Comparison of ENCODE assay signal across 8 mouse cellular contexts in genomic region chr5:135395826-135396225, GRCm38 (mm10). TPM values are rescaled to one million over a fixed set of nuclear protein-coding genes. Genes with fewer than 3 reads are reported as not detected.
DNase-seq lines count a peak whose midpoint lies in the region; ATAC-seq and TF ChIP-seq lines count a peak whose summit lies in the region.

No protein-coding gene starts in this region.

- H3K4me3 ChIP-seq in forebrain, embryonic 10.5 days, result no peak overlapping the region
- no peak overlapping the region for H3K4me3 ChIP-seq in forebrain, embryonic 11.5 days (ENCODE audit: low read depth, low read length)
- no peak overlapping the region for H3K4me3 ChIP-seq in neural tube, embryonic 11.5 days (ENCODE audit: low read depth, low read length)
- no peak overlapping the region for H3K4me3 ChIP-seq in limb, embryonic 14.5 days (replicated peaks; ENCODE audit: low read length)
- no peak overlapping the region for H3K4me3 ChIP-seq in forebrain, embryonic 16.5 days (replicated peaks; ENCODE audit: low read length)

- no peak for ATAC-seq in forebrain, embryonic 11.5 days (replicated peaks; ENCODE audit: low FRiP score)
- ATAC-seq in neural tube, embryonic 11.5 days (ENCODE audit: insufficient read depth, low FRiP score, low TSS enrichment), result no peak
- ATAC-seq in limb, embryonic 14.5 days (ENCODE audit: low FRiP score, low read depth), result no peak
- ATAC-seq in forebrain, embryonic 16.5 days, result no peak

- H3K27me3 ChIP-seq in forebrain, embryonic 10.5 days (ENCODE audit: poor library complexity, severe bottlenecking), result 0 out of 2 replicates have a peak, but pooled peaks cover 3% of the 10 kb centered on the region
- no peaks in the 10 kb centered on the region for H3K27me3 ChIP-seq in forebrain, embryonic 11.5 days (ENCODE audit: control insufficient read depth, insufficient read depth, low read length)
- no peaks in the 10 kb centered on the region for H3K27me3 ChIP-seq in neural tube, embryonic 11.5 days (ENCODE audit: control insufficient read depth, insufficient read depth, low read length)
- H3K27me3 ChIP-seq in limb, embryonic 14.5 days (ENCODE audit: control insufficient read depth, insufficient read depth, low read length), result no peaks in the 10 kb centered on the region
- no peaks in the 10 kb centered on the region; the same call in 1 of the 2 replicates for H3K27me3 ChIP-seq in forebrain, embryonic 16.5 days (replicated peaks; ENCODE audit: control insufficient read depth, insufficient read depth, low read length)

- 53% methylated on average over 5 of the region's 5 CpGs for WGBS in forebrain, embryonic 10.5 days
- WGBS in forebrain, embryonic 11.5 days, result 53% methylated on average over 5 of the region's 5 CpGs
- whole genome bisulfite sequencing in neural tube, embryonic 11.5 days, result 56% methylated on average over 5 of the region's 5 CpGs
- 50% methylated on average over 5 of the region's 5 CpGs for WGBS in limb, embryonic 14.5 days
- 54% methylated on average over 5 of the region's 5 CpGs for WGBS in forebrain, embryonic 16.5 days

- H3K4me2 ChIP-seq in forebrain, embryonic 11.5 days (ENCODE audit: low read depth, low read length, severe bottlenecking), result no peak overlapping the region
- H3K4me2 ChIP-seq in neural tube, embryonic 11.5 days (ENCODE audit: low read depth), result no peak overlapping the region
- H3K4me2 ChIP-seq in limb, embryonic 14.5 days (replicated peaks; ENCODE audit: low read depth, low read length, severe bottlenecking), result no peak overlapping the region
- H3K4me2 ChIP-seq in forebrain, embryonic 16.5 days (ENCODE audit: low read length), result no peak overlapping the region

- H3K36me3 ChIP-seq in forebrain, embryonic 10.5 days (replicated peaks), result peaks cover 20% of the 10 kb centered on the region
- no peaks in the 10 kb centered on the region; the same call in 1 of the 2 replicates for H3K36me3 ChIP-seq in forebrain, embryonic 11.5 days (ENCODE audit: control insufficient read depth, insufficient read depth, low read length)
- H3K36me3 ChIP-seq in neural tube, embryonic 11.5 days (ENCODE audit: control insufficient read depth, insufficient read depth, low read length), result peaks cover 8% of the 10 kb centered on the region
- peaks cover 15% of the 10 kb centered on the region for H3K36me3 ChIP-seq in limb, embryonic 14.5 days (ENCODE audit: control insufficient read depth, insufficient read depth, low read length)
- H3K36me3 ChIP-seq in forebrain, embryonic 16.5 days (ENCODE audit: control insufficient read depth, insufficient read depth), result peaks cover 10% of the 10 kb centered on the region

- H3K9ac ChIP-seq in forebrain, embryonic 11.5 days (ENCODE audit: low read length), result no peak overlapping the region
- no peak overlapping the region for H3K9ac ChIP-seq in neural tube, embryonic 11.5 days (ENCODE audit: low read length)
- H3K9ac ChIP-seq in limb, embryonic 14.5 days (ENCODE audit: low read depth, low read length, severe bottlenecking), result no peak overlapping the region
- no peak overlapping the region for H3K9ac ChIP-seq in forebrain, embryonic 16.5 days (replicated peaks; ENCODE audit: low read depth, low read length)

- H3K27ac ChIP-seq in forebrain, embryonic 10.5 days, result no peak overlapping the region
- no peak overlapping the region for H3K27ac ChIP-seq in forebrain, embryonic 11.5 days (ENCODE audit: low read depth, low read length)
- no peak overlapping the region for H3K27ac ChIP-seq in neural tube, embryonic 11.5 days (ENCODE audit: low read depth, low read length)
- H3K27ac ChIP-seq in limb, embryonic 14.5 days (replicated peaks; ENCODE audit: low read depth, low read length), result no peak overlapping the region
- no peak overlapping the region for H3K27ac ChIP-seq in forebrain, embryonic 16.5 days (ENCODE audit: low read length)

- peak; percentile 34 for DNase-seq in forebrain, embryonic 10.5 days (ENCODE audit: extremely low spot score, low spot score)
- DNase-seq in forebrain, embryonic 11.5 days (ENCODE audit: low spot score), result no peak
- DNase-seq in neural tube, embryonic 11.5 days (ENCODE audit: low spot score), result peak; percentile 51
- DNase-seq in neural tube, embryonic 10.5 days (ENCODE audit: extremely low spot score, low spot score), result no peak
- peak; percentile 64 for DNase-seq in embryo, embryonic 10 days (ENCODE audit: low spot score)
- DNase-seq in limb, embryonic 14.5 days (ENCODE audit: low spot score), result peak; percentile 50
- DNase-seq in spleen, adult 12 weeks (ENCODE audit: low spot score), result peak; percentile 13

- no peak for TF ChIP-seq POLR2A in limb, embryonic 14.5 days (IDR thresholded peaks at IDR 0.05; ENCODE audit: borderline replicate concordance, extremely low read depth, insufficient read depth, insufficient read length)

- H3K4me1 ChIP-seq in forebrain, embryonic 10.5 days, result peaks cover 20% of the 10 kb centered on the region
- H3K4me1 ChIP-seq in forebrain, embryonic 11.5 days (replicated peaks; ENCODE audit: control insufficient read depth, insufficient read depth, low read length), result peaks cover 7% of the 10 kb centered on the region; the same call in 1 of the 2 replicates
- peaks cover 4% of the 10 kb centered on the region; the same call in 1 of the 2 replicates for H3K4me1 ChIP-seq in neural tube, embryonic 11.5 days (ENCODE audit: control insufficient read depth, insufficient read depth, low read length)
- H3K4me1 ChIP-seq in limb, embryonic 14.5 days (ENCODE audit: control insufficient read depth, insufficient read depth, low read length), result peaks cover 12% of the 10 kb centered on the region
- peaks cover 15% of the 10 kb centered on the region for H3K4me1 ChIP-seq in forebrain, embryonic 16.5 days (replicated peaks; ENCODE audit: control insufficient read depth, insufficient read depth, low read length)

- H3K9me3 ChIP-seq in forebrain, embryonic 10.5 days, result no peaks in the 10 kb centered on the region
- H3K9me3 ChIP-seq in forebrain, embryonic 11.5 days (ENCODE audit: control insufficient read depth, low read length), result no peaks in the 10 kb centered on the region
- H3K9me3 ChIP-seq in neural tube, embryonic 11.5 days (ENCODE audit: control insufficient read depth, low read length), result no peaks in the 10 kb centered on the region
- no peaks in the 10 kb centered on the region for H3K9me3 ChIP-seq in limb, embryonic 14.5 days (ENCODE audit: control insufficient read depth, low read length)
- no peaks in the 10 kb centered on the region for H3K9me3 ChIP-seq in forebrain, embryonic 16.5 days (ENCODE audit: control insufficient read depth, low read length)

RNA-seq across cellular contexts. Expression of gene Pom121, which starts 1.5 kb away (rescaled TPM):
- 19.5 and 20.4 TPM in 2 replicates for polyA plus RNA-seq in forebrain, embryonic 10.5 days (2016; fragmentation: Nextera tagmentation; extraction: Ambion mirVana)
- polyA plus RNA-seq in forebrain, embryonic 11.5 days (2014; fragmentation: Nextera tagmentation; extraction: Ambion mirVana), result 27.2 and 30.2 TPM in 2 replicates
- 19.9 and 20.3 TPM in 2 replicates for polyA plus RNA-seq in neural tube, embryonic 11.5 days (2014; fragmentation: Nextera tagmentation; extraction: Ambion mirVana)
- 38.1 and 53.0 TPM in 2 replicates for polyA plus RNA-seq in limb, embryonic 14.5 days (2012; rRNA removed)
- polyA plus RNA-seq in limb, embryonic 14.5 days (2014; fragmentation: Nextera tagmentation; extraction: Ambion mirVana), result 15.3 and 18.3 TPM in 2 replicates
- polyA plus RNA-seq in forebrain, embryonic 16.5 days (2015; fragmentation: Nextera tagmentation; extraction: Ambion mirVana), result 11.4 and 11.7 TPM in 2 replicates

RNA-seq across cellular contexts. Expression of gene Nsun5, which starts 26.1 kb away (rescaled TPM):
- polyA plus RNA-seq in forebrain, embryonic 10.5 days (2016; fragmentation: Nextera tagmentation; extraction: Ambion mirVana), result 49.7 and 51.2 TPM in 2 replicates
- polyA plus RNA-seq in forebrain, embryonic 11.5 days (2014; fragmentation: Nextera tagmentation; extraction: Ambion mirVana), result 33.0 and 36.2 TPM in 2 replicates
- polyA plus RNA-seq in neural tube, embryonic 11.5 days (2014; fragmentation: Nextera tagmentation; extraction: Ambion mirVana), result 30.3 and 30.5 TPM in 2 replicates
- 52.1 and 65.4 TPM in 2 replicates for polyA plus RNA-seq in limb, embryonic 14.5 days (2012; rRNA removed)
- polyA plus RNA-seq in limb, embryonic 14.5 days (2014; fragmentation: Nextera tagmentation; extraction: Ambion mirVana), result 26.2 and 29.1 TPM in 2 replicates
- 38.0 and 41.8 TPM in 2 replicates for polyA plus RNA-seq in forebrain, embryonic 16.5 days (2015; fragmentation: Nextera tagmentation; extraction: Ambion mirVana)

RNA-seq across cellular contexts. Expression of gene Trim50, which starts 42.7 kb away (rescaled TPM):
- polyA plus RNA-seq in forebrain, embryonic 10.5 days (2016; fragmentation: Nextera tagmentation; extraction: Ambion mirVana), result not detected in 2 replicates
- not detected in 2 replicates for polyA plus RNA-seq in forebrain, embryonic 11.5 days (2014; fragmentation: Nextera tagmentation; extraction: Ambion mirVana)
- not detected in 2 replicates for polyA plus RNA-seq in neural tube, embryonic 11.5 days (2014; fragmentation: Nextera tagmentation; extraction: Ambion mirVana)
- polyA plus RNA-seq in limb, embryonic 14.5 days (2012; rRNA removed), result not detected in 2 replicates
- polyA plus RNA-seq in limb, embryonic 14.5 days (2014; fragmentation: Nextera tagmentation; extraction: Ambion mirVana), result not detected in 2 replicates
- not detected in 2 replicates for polyA plus RNA-seq in forebrain, embryonic 16.5 days (2015; fragmentation: Nextera tagmentation; extraction: Ambion mirVana)

RNA-seq across cellular contexts. Expression of gene Fkbp6, which starts 46.0 kb away (rescaled TPM):
- polyA plus RNA-seq in forebrain, embryonic 10.5 days (2016; fragmentation: Nextera tagmentation; extraction: Ambion mirVana), result 0.22 TPM in 1 of 2 replicates, not detected in the other
- polyA plus RNA-seq in forebrain, embryonic 11.5 days (2014; fragmentation: Nextera tagmentation; extraction: Ambion mirVana), result 0.15 TPM in 1 of 2 replicates, not detected in the other
- polyA plus RNA-seq in neural tube, embryonic 11.5 days (2014; fragmentation: Nextera tagmentation; extraction: Ambion mirVana), result not detected in 2 replicates
- polyA plus RNA-seq in limb, embryonic 14.5 days (2012; rRNA removed), result 0.06 and 0.32 TPM in 2 replicates
- not detected in 2 replicates for polyA plus RNA-seq in limb, embryonic 14.5 days (2014; fragmentation: Nextera tagmentation; extraction: Ambion mirVana)
- polyA plus RNA-seq in forebrain, embryonic 16.5 days (2015; fragmentation: Nextera tagmentation; extraction: Ambion mirVana), result not detected in 2 replicates

Comparison
In these comparisons a context has a peak if more than half of its experiments do, and no peak if none do; other contexts are left out.
1. DNase-seq: peak in forebrain, embryonic 10.5 days (single experiment), neural tube, embryonic 11.5 days (single experiment), embryo, embryonic 10 days (single experiment), limb, embryonic 14.5 days (single experiment) and spleen, adult 12 weeks (single experiment); none in forebrain, embryonic 11.5 days (single experiment) and neural tube, embryonic 10.5 days (single experiment).